Mouse (Mus musculus): ENCODE results near the gene Gm4869. TPM values are rescaled to one million over a fixed set of nuclear protein-coding genes. Genes with fewer than 3 reads are reported as not detected.
"Not testable (repeated sequence)": the region's sequence is repeated elsewhere in the genome, so short reads cannot be mapped to it uniquely, and the experiment has no call there.

Gm4869 gene
- polyA plus RNA-seq, 1 experiment from 2014 or later, result not detected

GRCm38 (mm10) chr5:140455466-140455865 is 10.0 kb downstream of the Gm4869 start:
- H3K4me2 ChIP-seq (ENCODE audit: low read depth, low read length), result no peak overlapping the region
- no peaks in the 10 kb centered on the region for H3K4me1 ChIP-seq (ENCODE audit: insufficient read depth)
- ATAC-seq, result no peak
- no peak for TF ChIP-seq EP300 (IDR thresholded peaks at IDR 0.05; ENCODE audit: low read depth)
- TF ChIP-seq CTCF (IDR thresholded peaks at IDR 0.05; ENCODE audit: low read depth), result no peak
- no peaks in the 10 kb centered on the region for H3K27me3 ChIP-seq (ENCODE audit: insufficient read depth, low read length)
- H3K27ac ChIP-seq (ENCODE audit: low read depth), result no peak overlapping the region
- no peak overlapping the region for H3K9ac ChIP-seq (replicated peaks)
- DNase-seq, result no peak
- no peaks in the 10 kb centered on the region for H3K9me3 ChIP-seq (ENCODE audit: low read length)
- WGBS (ENCODE audit: insufficient replicate concordance), result 67% methylated on average over 2 of the region's 2 CpGs
- no peak overlapping the region for H3K4me3 ChIP-seq (ENCODE audit: low read depth, low read length)
- H3K36me3 ChIP-seq (replicated peaks; ENCODE audit: insufficient read depth, low read length), result no peaks in the 10 kb centered on the region

GRCm38 (mm10) chr5:140461476-140461875 is 16.0 kb downstream of the Gm4869 start:
- DNase-seq (no peak), ATAC-seq (no peak)
- no peak overlapping the region for H3K9ac ChIP-seq (replicated peaks)
- no peaks in the 10 kb centered on the region for H3K36me3 ChIP-seq (replicated peaks; ENCODE audit: insufficient read depth, low read length)
- no peak overlapping the region for H3K4me3 ChIP-seq (ENCODE audit: low read depth, low read length)
- whole genome bisulfite sequencing (ENCODE audit: insufficient replicate concordance), result 71% methylated on average over 3 of the region's 3 CpGs
- TF ChIP-seq CTCF (IDR thresholded peaks at IDR 0.05; ENCODE audit: low read depth), result no peak
- TF ChIP-seq EP300 (IDR thresholded peaks at IDR 0.05; ENCODE audit: low read depth), result no peak
- H3K9me3 ChIP-seq (ENCODE audit: low read length), result peaks cover 11% of the 10 kb centered on the region
- no peaks in the 10 kb centered on the region for H3K4me1 ChIP-seq (ENCODE audit: insufficient read depth)
- no peak overlapping the region for H3K4me2 ChIP-seq (ENCODE audit: low read depth, low read length)
- H3K27me3 ChIP-seq (ENCODE audit: insufficient read depth, low read length), result no peaks in the 10 kb centered on the region
- H3K27ac ChIP-seq (ENCODE audit: low read depth), result no peak overlapping the region

GRCm38 (mm10) chr5:140463151-140463550 is 17.7 kb downstream of the Gm4869 start:
- H3K9me3 ChIP-seq (ENCODE audit: low read length), result peaks cover 11% of the 10 kb centered on the region
- not testable (repeated sequence) for DNase-seq; H3K9ac ChIP-seq (replicated peaks); H3K27ac ChIP-seq (ENCODE audit: low read depth); H3K4me1 ChIP-seq (ENCODE audit: insufficient read depth); H3K4me2 ChIP-seq (ENCODE audit: low read depth, low read length); H3K4me3 ChIP-seq (ENCODE audit: low read depth, low read length); H3K36me3 ChIP-seq (replicated peaks; ENCODE audit: insufficient read depth, low read length); ATAC-seq; H3K27me3 ChIP-seq (ENCODE audit: insufficient read depth, low read length)
- 74% methylated on average over 2 of the region's 2 CpGs for WGBS (ENCODE audit: insufficient replicate concordance)

DNA sequence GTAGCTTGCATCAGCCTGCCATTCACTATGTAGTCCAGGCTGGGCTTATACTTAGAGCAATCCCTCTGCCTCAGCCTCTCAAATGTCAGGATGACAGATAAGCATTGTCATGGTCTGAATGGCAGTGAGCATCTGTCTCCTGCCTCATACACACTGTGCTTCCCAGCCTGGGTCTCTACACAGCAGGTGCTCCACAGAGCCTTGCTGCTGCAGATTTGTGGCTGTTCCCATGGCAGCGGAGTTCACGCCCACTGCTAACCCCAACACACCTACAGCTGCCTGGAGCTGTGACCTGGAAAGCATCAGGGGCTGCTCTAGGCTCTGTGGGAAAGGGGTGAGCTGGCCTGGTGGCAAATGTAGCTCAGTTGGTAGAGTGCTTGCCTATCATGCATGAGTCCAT is 19.5 kb downstream of the Gm4869 start:
- 80% methylated on average over 2 of the region's 2 CpGs for WGBS (ENCODE audit: insufficient replicate concordance)
- H3K27ac ChIP-seq (ENCODE audit: low read depth), result no peak overlapping the region
- no peak overlapping the region for H3K4me3 ChIP-seq (ENCODE audit: low read depth, low read length)
- no peaks in the 10 kb centered on the region for H3K36me3 ChIP-seq (replicated peaks; ENCODE audit: insufficient read depth, low read length)
- peaks cover 11% of the 10 kb centered on the region for H3K9me3 ChIP-seq (ENCODE audit: low read length)
- H3K27me3 ChIP-seq (ENCODE audit: insufficient read depth, low read length), result no peaks in the 10 kb centered on the region
- H3K4me2 ChIP-seq (ENCODE audit: low read depth, low read length), result no peak overlapping the region
- H3K9ac ChIP-seq (replicated peaks), result no peak overlapping the region
- no peak for ATAC-seq
- no peak for TF ChIP-seq CTCF (IDR thresholded peaks at IDR 0.05; ENCODE audit: low read depth)
- TF ChIP-seq EP300 (IDR thresholded peaks at IDR 0.05; ENCODE audit: low read depth), result no peak
- no peaks in the 10 kb centered on the region for H3K4me1 ChIP-seq (ENCODE audit: insufficient read depth)
- DNase-seq, result no peak

DNA sequence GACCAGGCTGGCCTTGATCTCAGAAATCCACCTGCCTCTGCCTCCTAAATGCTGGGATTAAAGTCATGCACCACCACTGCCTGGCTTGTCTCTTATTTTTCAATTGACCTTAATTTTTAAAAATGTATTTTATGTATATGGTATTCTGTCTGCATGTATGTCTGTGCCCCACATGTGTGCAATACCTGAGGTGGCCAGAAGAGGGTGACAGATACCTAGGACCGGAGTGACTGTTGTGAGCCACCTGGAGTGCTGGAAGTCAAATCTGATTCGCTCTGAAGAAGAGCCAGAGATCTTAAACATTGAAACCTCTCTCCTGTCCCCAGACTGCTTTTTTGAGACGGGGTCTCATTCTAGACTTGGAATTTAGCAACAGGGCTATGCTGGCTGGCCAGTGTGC is 26.9 kb downstream of the Gm4869 start:
- no peak for ATAC-seq

DNA sequence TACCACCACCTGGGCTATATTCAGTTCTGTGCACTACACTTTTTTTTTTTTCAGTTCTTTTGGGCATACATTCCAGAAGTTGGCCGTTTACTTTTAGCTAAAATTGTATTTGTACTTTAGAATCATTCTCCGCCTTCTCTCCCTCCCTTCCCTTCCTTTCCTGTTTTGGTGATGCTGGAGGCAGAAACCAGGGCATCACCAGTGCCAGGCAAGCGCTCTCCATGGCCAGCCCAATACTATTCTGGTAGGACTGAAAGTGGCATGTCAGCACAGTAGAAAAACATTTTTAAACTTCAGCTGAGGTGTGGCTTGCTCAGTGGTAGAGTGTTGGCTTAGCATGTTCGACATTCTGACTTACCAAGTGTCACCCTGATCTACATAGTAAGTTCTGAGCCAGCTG is 36.0 kb downstream of the Gm4869 start:
- Histone ChIP-seq H3K4me2 (ENCODE audit: low read depth, low read length) (no peak overlapping the region), H3K4me3 (ENCODE audit: low read depth, low read length) (no peak overlapping the region), H3K27ac (ENCODE audit: low read depth) (no peak overlapping the region), H3K9ac (replicated peaks) (no peak overlapping the region), H3K9me3 (ENCODE audit: low read length) (no peaks in the 10 kb centered on the region), H3K36me3 (replicated peaks; ENCODE audit: insufficient read depth, low read length) (no peaks in the 10 kb centered on the region), H3K4me1 (ENCODE audit: insufficient read depth) (no peaks in the 10 kb centered on the region), H3K27me3 (ENCODE audit: insufficient read depth, low read length) (no peaks in the 10 kb centered on the region)
- no peak for TF ChIP-seq EP300 (IDR thresholded peaks at IDR 0.05; ENCODE audit: low read depth)
- no peak for TF ChIP-seq CTCF (IDR thresholded peaks at IDR 0.05; ENCODE audit: low read depth)
- DNase-seq, result no peak
- no peak for ATAC-seq
- 66% methylated on average over 4 of the region's 4 CpGs for WGBS (ENCODE audit: insufficient replicate concordance)

More for the DNA sequence above, 26.9 kb downstream of the Gm4869 start:
- no peaks in the 10 kb centered on the region for H3K36me3 ChIP-seq (replicated peaks; ENCODE audit: insufficient read depth, low read length)
- WGBS (ENCODE audit: insufficient replicate concordance), result 76% methylated on average over 3 of the region's 3 CpGs
- H3K27me3 ChIP-seq (ENCODE audit: insufficient read depth, low read length), result no peaks in the 10 kb centered on the region
- no peak overlapping the region for H3K9ac ChIP-seq (replicated peaks)
- no peaks in the 10 kb centered on the region for H3K9me3 ChIP-seq (ENCODE audit: low read length)
- no peaks in the 10 kb centered on the region for H3K4me1 ChIP-seq (ENCODE audit: insufficient read depth)
- H3K4me2 ChIP-seq (ENCODE audit: low read depth, low read length), result no peak overlapping the region
- H3K4me3 ChIP-seq (ENCODE audit: low read depth, low read length), result no peak overlapping the region
- peak; percentile 68 for DNase-seq
- H3K27ac ChIP-seq (ENCODE audit: low read depth), result no peak overlapping the region
- TF ChIP-seq CTCF (IDR thresholded peaks at IDR 0.05; ENCODE audit: low read depth) (peak; percentile 74), EP300 (IDR thresholded peaks at IDR 0.05; ENCODE audit: low read depth) (no peak)

DNA sequence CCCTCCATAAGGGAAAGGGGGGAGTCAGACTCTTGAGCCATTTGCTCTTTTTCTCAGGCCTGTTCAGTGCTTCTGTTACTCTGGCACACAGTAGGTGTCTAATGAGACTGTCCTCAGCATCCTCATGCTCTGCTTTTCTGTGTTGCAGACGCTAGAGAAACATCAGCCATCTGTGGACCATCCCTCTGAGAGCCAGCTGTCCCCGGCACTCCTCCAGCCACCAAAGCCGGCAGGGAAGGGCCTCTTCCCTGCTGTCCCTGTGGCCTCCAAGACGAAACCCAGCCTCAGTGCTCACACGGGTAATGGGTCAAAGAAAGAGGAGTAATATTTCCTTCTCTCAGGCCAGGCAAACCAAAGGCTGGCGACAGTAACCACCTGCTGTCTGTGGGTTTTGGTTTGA is 45.7 kb downstream of the Gm4869 start:
- Histone ChIP-seq H3K27me3 (ENCODE audit: insufficient read depth, low read length) (no peaks in the 10 kb centered on the region), H3K9me3 (ENCODE audit: low read length) (no peaks in the 10 kb centered on the region), H3K36me3 (replicated peaks; ENCODE audit: insufficient read depth, low read length) (no peaks in the 10 kb centered on the region), H3K4me1 (ENCODE audit: insufficient read depth) (no peaks in the 10 kb centered on the region), H3K9ac (replicated peaks) (no peak overlapping the region), H3K4me3 (ENCODE audit: low read depth, low read length) (no peak overlapping the region), H3K27ac (ENCODE audit: low read depth) (no peak overlapping the region), H3K4me2 (ENCODE audit: low read depth, low read length) (no peak overlapping the region)
- DNase-seq (no peak), ATAC-seq (no peak)
- TF ChIP-seq EP300 (IDR thresholded peaks at IDR 0.05; ENCODE audit: low read depth) (no peak), CTCF (IDR thresholded peaks at IDR 0.05; ENCODE audit: low read depth) (no peak)
- 68% methylated on average over 6 of the region's 6 CpGs for WGBS (ENCODE audit: insufficient replicate concordance)

Data from liver, postnatal 0 days (tissue).